Mouse (Mus musculus): ENCODE measurements around the gene Ckap5. TPM values are rescaled to one million over a fixed set of nuclear protein-coding genes. Genes with fewer than 3 reads are reported as not detected.
A peak's percentile ranks its signal among the peaks of the same experiment; 100 is the strongest.
"Not testable (repeated sequence)": the region's sequence is repeated elsewhere in the genome, so short reads cannot be mapped to it uniquely, and the experiment has no call there.

The Ckap5 gene
- total RNA-seq (2022) = 10 to 100 TPM; 27.3 to 38.2 (median 34.4) TPM

DNA sequence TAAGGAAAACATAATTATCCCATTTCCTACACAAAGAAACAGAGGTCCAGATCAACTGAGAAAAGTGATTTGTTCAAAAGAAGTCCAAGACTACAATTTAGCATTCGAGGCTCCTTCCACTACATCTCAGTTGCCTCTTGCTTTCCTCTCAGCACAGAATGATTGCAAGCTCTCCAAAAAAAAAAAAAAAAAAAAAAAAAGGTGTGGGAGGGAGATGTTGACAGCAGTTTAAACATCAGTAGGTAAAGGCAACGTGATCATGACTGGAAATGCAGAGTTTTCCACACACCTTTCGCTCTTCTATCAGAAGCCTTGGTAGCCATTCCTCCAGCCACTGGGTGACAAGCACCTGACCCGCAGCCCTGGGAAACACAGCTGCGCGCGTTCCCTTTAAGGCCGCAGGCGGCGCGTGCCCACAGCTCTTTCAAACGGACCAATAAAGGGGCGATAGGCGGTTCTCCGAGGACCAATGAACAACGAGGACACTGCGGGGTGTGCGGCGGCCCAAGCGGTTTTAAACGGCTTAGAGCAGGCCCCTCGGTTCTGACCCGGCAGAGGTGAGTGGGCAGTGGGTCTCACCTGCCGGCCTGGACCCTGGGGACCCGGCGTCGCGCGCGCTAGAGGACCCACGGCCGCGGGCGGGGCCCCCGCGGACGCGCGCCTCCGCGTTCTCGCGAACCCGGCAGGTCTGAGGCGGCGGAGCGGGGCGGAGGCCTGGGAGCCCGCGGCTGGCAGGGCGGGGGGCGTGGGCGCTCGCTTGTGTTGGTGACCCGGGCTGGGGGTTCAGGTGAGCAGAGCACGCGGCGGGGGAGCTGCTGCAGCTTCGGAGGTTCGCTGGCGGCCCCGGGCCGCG, at the start of gene Ckap5:
Ckap5 (plus strand) TSS at position 469 of the 853 bp plus-strand sequence.
- peak; percentile 84 to 85 for DNase-seq (ENCODE audit: low spot score in 2 of 2)

DNA sequence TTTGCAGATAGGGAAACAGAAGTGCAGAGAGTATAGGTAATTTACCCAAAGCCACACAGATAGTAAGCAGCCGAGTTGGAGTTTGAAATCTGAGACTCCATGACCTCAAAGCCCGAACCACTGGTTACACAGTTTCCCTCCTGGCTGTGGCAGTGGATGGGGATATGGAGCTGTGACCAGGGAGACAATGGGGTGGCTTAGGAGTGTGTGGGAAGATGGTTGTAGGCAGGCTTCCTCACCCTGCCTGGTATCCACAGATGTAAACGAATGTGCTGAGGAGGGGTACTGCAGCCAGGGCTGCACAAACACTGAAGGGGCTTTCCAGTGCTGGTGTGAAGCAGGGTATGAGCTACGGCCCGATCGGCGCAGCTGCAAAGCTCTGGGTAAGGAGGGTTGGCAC, 49.7 kb upstream of the Ckap5 start:
- no peak for DNase-seq (ENCODE audit: low spot score in 2 of 2)

DNA sequence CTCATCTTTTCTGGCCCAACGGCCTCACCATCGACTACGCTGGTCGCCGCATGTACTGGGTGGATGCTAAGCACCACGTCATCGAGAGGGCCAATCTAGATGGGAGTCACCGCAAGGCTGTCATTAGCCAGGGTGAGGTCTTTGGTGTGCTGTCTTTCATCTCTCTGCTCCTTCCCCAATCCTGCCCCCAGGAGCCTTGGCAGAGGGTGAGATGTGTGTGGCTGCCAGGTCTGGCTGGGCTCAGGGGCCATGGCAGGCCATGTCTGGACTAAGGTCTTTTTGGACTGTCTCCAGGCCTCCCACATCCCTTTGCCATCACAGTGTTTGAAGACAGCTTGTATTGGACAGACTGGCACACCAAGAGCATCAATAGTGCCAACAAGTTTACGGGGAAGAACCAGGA, 46.2 kb upstream of the Ckap5 start:
- no peak for DNase-seq (ENCODE audit: low spot score in 2 of 2)

DNA sequence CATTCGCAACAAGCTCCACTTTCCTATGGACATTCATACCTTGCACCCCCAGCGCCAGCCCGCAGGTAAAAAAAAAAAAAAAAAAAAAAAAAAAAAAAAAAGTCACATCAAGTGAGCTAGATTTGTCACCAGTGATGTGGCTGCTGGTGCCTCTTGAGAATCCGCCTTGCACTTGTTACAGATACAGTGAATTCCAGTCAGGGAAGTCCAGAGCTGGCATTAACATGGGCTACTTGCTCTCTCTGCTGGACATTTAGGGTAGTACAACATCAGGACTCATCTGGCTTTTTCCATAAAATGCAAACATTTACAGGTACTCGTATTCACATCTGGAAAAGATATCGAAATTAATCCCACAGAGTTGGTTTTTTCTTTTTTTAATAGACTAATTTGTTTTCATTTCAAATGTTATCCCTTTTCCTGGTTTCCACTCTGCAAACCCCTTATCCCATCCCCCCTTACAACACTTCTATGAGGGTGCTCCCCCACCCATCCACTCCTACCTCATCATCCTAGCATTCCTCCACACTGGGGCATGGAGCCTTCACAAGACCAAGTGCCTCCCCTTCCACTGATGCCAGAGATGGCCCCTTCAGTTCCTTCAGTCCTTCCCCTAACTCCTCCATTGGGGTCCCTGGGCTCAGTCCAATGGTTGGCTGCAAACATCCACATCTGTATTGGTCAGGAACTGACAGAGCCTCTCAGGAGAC, 45.6 kb upstream of the Ckap5 start:
- DNase-seq (ENCODE audit: low spot score in 2 of 2) = no peak

DNA sequence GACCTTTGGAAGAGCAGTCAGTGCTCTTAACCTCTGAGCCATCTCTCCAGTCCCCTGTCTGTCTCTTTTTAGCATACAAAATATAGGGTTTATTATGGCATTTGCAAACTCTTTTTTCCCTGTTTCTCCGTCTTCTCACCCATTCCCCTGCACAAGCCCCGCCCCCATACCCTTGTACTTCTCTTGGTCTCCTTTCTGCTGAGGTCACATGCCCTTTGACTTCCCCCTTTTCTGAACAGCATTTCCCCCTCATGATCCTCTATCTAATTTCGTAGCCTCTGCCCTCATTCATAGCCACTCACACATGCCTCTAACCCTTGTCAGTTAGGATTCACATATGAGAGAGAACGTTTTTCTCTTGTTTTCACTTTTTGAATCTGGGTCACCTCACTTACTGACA, 41.9 kb upstream of the Ckap5 start:
- DNase-seq (ENCODE audit: low spot score in 2 of 2) = peak in 1 of 2 experiments; percentile 1

DNA sequence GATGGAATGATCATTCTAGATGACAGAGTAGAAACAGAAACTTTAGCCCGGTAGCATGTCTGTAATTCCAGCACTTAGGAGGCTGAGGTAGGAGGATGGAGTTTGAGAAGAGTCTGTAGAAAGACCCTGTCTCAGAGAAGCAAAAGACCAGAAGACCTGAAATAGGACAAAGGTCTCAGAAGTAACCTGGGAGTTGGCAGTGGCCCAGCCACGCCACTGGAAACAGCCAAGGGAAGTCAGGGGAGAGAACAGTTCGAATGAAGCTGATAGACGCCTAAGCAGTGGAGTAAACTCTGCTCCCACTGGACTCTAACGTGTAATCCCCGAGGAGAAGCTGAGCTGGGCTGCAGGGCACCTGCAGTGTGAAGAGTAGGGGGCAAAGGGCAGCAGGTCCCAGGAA, 41.3 kb upstream of the Ckap5 start:
- no peak for DNase-seq (ENCODE audit: low spot score in 2 of 2)

DNA sequence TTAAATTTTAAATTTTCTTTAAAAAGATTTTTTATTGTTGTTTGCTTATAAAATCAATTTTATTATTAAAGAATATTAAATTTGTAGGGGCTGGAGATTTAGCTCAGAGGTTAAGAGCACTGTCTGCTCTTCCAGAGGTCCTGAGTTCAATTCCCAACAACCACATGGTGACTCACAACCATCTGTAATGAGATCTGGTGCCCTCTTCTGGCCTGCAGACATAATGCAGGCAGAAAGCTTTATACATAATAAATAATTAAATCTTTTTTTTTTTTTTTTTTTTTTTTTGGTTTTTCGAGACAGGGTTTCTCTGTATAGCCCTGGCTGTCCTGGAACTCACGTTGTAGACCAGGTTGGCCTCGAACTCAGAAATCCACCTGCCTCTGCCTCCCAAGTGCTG, 39.3 kb upstream of the Ckap5 start:
- DNase-seq (ENCODE audit: low spot score in 2 of 2) = peak in 1 of 2 experiments; percentile 4

DNA sequence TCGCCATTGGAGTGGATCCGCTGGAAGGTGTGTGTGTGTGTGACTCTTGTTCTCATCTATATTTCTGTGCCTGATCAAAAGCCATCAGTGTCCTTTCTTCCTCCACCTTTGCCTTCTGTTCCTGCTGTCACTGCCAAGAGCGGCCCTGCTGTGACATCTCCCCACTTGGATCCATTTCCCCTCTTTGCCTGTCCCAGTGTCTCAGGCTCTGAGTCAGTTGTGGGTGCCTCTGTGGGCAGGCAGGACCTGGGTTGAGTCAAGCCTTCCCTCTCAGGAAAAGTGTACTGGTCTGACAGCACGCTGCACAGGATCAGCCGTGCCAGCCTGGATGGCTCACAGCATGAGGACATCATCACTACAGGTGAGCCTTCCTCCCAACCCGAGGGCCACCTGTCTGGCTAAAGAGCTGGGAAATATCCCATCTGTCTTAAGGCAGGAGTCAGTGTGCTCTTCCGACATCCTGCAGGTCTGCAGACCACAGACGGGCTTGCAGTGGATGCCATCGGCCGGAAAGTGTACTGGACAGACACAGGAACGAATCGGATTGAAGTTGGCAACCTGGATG, 34.4 kb upstream of the Ckap5 start:
- no peak for DNase-seq (ENCODE audit: low spot score in 2 of 2)

DNA sequence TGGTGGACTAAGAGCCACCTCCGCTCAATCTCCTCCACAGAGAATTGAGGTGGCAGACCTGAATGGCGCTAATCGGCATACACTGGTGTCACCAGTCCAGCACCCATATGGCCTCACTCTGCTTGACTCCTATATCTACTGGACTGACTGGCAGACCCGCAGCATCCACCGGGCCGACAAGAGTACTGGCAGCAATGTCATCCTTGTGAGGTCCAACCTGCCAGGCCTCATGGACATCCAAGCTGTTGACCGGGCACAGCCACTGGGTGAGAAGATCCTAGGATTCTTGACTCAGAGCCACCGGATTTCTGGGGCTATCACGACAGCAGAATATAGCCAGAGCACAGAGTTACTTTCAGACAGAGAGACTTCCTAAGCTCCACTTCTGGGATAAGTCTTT, 32.6 kb upstream of the Ckap5 start:
- no peak for DNase-seq (ENCODE audit: low spot score in 2 of 2)

DNA sequence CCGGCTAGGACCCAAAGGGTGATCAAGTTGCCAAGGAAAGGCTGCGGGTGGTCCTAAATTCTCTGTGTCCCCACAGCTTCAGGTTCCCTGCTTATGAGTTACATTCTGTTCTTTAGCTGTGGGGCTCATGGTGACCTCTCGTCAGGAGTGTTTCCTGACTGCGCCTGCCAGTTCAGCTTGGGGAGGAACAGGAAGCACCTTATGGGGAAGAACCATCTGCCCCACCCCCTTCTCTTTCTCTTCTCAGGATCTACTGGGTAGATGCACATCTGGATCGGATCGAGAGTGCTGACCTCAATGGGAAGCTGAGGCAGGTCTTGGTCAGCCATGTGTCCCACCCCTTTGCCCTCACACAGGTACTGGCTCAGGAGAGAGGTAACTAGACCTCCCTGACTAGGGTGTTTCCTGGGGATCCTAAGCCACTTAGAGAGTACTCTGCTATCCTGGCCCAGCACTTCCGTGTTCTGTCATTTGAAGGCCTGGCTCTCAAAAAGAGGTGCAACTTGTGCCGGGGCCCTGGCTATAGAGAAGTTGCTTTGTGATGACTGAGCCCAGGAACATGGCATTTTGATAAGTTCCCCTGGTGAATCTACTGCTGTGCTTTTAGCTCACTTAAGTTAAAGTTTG, 28.4 kb upstream of the Ckap5 start:
- no peak for DNase-seq (ENCODE audit: low spot score in 2 of 2)

DNA sequence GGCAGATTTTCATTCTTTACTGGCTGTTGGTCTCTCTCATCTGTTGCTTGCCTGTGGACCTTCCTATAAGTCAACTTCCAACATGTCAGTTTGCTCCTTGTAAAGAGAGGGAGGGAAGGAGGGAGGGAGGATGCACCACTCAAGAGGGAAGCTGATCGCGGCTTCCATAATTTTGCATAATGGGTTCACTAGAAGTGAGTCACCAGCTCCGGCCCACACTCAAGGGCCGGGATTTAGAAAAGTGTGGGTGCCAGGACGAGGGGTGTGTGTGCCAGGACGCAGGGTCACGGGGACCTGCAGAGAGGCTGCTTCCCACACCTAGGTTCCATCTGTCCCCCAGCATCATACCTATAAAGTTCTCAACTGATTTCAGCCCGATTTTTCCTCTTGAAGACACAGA, 18.5 kb upstream of the Ckap5 start:
- no peak for DNase-seq (ENCODE audit: low spot score in 2 of 2)

DNA sequence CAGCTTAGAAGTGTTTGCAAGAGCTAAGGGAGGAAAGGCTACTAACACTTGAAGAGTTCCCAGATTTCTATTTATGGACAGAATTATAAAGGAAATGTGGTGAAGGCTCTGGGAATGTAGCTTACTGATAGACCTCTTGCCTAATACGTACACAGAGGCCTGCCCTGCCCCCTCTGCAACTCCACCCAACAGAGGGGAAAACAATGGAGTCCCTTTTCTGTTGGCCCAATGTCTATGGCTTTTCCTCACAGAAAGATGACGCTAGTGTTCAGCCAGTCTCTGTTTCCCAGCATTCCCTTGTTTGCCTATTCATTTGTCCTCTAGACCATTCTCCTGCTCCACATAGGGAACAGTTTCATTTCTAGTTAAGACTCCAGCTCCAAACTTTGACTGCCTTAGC, 9.4 kb upstream of the Ckap5 start:
- DNase-seq (ENCODE audit: low spot score in 2 of 2) = no peak

DNA sequence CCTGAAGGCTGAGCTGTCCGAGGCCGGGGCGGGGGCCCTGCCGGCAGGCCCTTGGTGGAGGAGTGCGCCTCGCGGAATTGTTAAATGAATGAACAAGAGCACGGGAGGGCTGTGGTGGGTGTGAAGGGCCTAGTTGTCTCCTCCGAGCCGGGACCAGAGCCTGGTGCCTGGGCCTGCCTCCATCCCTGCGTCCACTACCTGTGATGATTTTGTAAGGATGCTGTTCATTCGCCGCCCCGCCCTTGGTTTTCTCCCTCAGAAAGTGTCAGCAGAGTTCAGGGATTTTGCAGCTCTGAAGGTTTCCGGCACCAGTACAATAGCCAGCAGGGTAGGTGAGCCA, 555 bp downstream of the Ckap5 start:
- DNase-seq (ENCODE audit: low spot score in 2 of 2) = peak in 1 of 2 experiments; percentile 6

DNA sequence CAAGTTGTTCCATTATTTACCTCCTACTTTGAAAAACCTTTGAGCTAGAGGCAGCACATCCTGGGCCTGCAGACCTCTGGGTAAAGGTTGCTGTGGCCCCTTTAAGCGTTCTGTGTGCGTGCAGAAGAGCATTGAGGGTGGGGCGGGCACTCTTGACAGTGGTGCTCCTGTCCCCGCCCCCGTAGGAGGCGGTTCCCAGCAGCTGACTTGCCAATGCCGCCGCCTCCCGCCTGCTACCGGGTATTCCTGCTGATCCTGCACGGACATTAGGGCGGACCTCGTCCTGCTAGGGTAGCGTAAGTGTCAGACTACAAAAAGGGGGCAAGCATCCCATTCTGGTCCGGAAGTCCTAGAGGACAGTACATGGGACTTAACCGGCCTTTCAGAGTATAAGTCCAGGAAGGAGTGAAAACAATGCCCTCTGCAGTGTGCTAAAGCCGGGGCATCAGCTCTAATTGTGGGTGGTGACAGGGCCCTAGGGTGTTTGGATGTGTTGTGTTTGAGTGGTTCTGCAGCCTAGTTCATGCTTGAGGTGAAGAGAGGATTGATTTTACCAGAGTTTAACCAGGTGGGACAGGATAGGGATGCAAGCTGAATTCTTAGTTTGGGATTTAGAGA, 11.1 kb downstream of the Ckap5 start:
- DNase-seq (ENCODE audit: low spot score in 2 of 2) = peak; percentile 87 to 89

DNA sequence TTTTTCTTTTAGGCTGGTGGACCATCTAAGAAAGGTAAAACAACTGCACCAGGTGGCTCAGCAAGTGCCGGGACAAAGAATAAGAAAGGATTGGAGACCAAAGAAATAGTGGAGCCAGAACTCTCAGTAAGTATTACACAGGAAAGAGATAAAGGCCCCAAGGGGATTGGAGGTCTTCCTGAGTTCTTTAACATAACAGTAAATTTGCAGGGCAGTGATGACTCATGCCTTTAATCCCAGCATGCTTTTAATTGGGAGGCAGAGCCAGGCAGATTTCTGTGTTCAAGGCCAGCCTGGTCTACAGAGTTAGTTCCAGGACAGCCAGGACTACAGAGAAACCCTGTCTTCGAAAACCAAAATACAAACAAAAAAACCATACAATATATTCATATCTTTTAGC, 41.6 kb downstream of the Ckap5 start:
- no peak for DNase-seq (ENCODE audit: low spot score in 2 of 2)

DNA sequence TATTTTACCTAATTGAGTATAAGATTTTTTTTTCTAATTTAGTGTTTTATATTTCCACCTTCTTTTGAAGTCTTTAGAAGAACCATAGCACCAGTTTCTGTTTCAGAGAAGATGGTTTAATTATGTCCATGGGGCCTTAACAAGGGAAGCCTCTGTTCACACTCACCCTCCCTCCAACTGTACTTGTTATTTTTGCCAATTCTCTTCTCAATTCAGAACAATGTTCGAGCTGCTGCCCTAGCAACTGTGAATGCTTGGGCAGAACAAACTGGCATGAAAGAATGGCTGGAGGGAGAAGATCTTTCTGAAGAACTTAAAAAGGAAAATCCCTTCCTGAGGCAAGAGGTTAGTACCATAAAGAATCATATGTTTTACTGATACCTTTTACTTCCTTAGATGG, 54.3 kb downstream of the Ckap5 start:
- no peak for DNase-seq (ENCODE audit: low spot score in 2 of 2)

DNA sequence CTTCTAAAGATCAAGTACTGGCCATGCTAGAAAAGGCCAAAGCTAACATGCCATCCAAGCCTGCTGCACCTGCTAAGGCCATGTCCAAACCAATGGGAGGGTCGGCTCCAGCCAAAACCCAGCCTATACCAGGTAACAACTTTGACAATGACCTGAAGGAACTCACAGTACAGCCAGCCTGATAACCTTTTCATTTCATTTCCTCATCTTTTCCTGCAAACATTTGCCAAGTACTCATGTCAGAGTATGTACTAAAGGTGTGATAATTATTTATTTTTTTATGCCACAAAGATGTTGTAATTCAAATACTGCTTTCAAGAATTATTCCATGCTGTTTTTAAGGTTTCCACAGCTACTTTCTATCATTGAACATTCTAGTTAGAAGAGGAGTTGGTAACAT, 59.7 kb downstream of the Ckap5 start:
- no peak for DNase-seq (ENCODE audit: low spot score in 2 of 2)

DNA sequence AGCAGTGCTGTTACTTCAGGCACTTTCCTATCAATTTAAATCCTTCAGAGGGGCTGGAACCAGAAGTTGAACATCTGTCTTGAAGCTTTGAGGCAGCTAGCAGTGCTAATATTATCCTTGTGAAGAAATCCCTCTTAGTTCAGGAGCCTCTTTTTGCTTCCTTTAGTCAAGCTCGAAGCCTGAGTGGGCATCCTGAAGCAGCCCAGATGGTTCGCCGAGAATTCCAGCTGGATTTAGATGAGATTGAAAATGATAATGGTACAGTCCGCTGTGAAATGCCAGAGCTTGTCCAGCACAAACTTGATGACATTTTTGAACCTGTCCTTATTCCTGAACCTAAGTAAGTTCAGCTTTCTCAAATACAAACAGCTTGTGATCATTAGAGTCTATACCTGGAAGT, 73.9 kb downstream of the Ckap5 start:
- no peak for DNase-seq (ENCODE audit: low spot score in 2 of 2)

DNA sequence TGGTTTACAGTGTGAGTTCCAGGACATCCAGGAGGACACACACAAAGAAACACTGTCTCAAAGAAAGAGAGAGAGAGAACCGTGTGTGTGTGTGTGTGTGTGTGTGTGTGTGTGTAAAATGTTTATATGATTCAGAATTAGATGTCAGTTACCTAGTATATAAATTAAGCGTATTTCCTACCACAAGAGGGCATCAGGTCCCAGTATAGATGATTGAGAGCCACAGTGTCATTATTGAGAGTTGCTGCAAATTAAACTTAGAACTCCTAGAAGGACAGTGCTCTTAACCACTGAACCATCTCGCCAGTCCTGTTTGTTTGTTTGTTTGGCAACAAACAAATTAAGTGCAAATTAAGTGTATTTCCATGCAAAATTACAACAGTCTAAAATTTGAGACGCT, 75.8 kb downstream of the Ckap5 start:
- DNase-seq (ENCODE audit: low spot score in 2 of 2) = no peak

DNA sequence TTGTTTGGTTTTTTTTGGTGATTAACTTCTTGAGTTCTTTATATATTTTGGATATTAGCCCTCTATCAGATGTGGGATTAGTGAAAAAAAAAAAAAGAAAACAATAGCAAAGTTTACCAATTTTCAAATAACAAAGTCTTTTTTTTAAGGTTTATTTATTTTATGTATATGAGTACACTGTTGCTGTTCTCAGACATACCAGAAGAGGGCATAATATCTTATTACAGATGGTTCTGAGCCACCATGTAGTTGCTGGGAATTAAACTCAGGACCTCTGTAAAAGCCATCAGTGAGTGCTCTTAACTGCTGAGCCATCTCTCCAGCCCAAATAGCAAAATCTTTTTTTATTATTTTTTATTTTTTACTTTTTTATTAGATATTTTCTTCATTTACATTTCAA, 82.8 kb downstream of the Ckap5 start:
- not testable (repeated sequence) for DNase-seq (ENCODE audit: low spot score in 2 of 2)

DNA sequence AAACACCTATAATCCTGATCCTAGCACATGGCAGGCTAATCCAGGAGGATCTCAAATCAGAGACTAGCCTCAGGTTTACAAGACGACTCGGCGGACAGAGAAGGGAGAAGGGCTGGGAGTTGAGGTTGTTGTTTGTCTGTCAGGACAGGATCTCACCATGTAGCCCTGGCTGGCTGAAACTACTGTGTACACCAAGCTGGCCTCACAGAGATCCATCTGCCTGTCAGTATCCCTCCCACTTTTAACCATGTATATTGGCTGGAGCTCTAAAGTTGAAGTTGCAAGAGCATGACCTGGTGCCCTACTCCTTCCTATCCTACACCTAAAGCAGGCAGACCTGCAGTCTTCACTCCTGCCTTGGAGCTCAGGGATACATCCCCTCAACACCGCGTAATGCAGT, 95.8 kb downstream of the Ckap5 start:
- no peak for DNase-seq (ENCODE audit: low spot score in 2 of 2)

DNA sequence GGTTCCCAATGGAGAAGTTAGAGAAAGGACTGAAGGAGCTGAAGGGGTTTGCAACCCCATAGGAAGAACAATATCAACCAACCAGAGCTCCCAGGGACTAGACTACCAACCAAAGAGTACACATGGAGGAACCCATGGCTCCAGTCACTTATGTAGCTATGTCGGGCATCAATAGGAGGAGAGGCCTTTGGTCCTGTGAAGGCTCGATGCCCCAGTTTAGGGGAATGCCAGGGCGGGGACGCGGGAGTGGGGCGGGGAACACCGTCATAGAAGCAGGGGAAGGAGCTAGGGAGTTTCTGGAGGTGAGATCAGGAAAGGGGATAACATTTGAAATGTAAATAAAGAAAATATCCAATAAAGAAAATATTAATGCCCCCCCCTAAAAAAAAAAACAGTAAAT, 96.8 kb downstream of the Ckap5 start:
- DNase-seq (ENCODE audit: low spot score in 2 of 2) = not testable (repeated sequence)

Data from gastrocnemius, adult 8-10 months (tissue).